In the genomic region with DNA sequence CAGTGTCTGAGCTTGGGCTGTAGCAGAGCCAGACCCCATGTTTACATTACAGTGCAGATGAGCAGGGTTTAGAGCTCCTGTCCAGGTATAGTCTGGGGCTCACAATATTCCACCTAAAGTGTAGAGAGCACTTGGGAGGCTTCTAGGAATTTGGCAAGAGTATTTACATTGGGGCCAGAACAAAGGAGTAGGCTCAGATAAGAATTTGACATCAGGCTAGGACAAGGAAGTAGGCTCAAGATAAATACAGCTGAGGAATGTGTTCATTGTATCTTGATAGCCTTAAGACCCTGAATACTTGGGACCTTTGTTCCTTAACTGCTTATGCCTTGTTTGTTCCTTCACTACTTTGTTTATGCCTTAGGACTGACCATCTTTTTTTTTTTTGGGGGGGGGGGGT, we compare ENCODE assay signal across 30 mouse cellular contexts. TPM values are rescaled to one million over a fixed set of nuclear protein-coding genes. Genes with fewer than 3 reads are reported as not detected.
A peak's percentile ranks its signal among the peaks of the same experiment; 100 is the strongest.
DNase-seq lines count a peak whose midpoint lies in the region; ATAC-seq and TF ChIP-seq lines count a peak whose summit lies in the region.
"Had no signal": no experiment of that assay in that cellular context is flagged by ENCODE, and none has a peak within 500 bp of the region (broad histone marks: within the 10 kb centered on the region; RNA-seq: fewer than 3 reads in every experiment).

No protein-coding gene starts in this region.

- H3K27me3 ChIP-seq in liver, embryonic 15.5 days: no peaks in the 10 kb centered on the region
- no peaks in the 10 kb centered on the region for H3K27me3 ChIP-seq in liver, embryonic 11.5 days (replicated peaks; ENCODE audit: control insufficient read depth, insufficient read depth, low read length)
- no peaks in the 10 kb centered on the region for H3K27me3 ChIP-seq in midbrain, embryonic 11.5 days (ENCODE audit: control insufficient read depth, insufficient read depth, low read length)
- H3K27me3 ChIP-seq in midbrain, embryonic 10.5 days (ENCODE audit: low read depth, poor library complexity, severe bottlenecking): no peaks in the 10 kb centered on the region
- H3K27me3 ChIP-seq in intestine, embryonic 16.5 days (replicated peaks; ENCODE audit: control insufficient read depth, insufficient read depth, low read length): no peaks in the 10 kb centered on the region
- no peaks in the 10 kb centered on the region for H3K27me3 ChIP-seq in midbrain, postnatal 0 days (ENCODE audit: insufficient read depth, low read length)
- H3K27me3 ChIP-seq: embryonic facial prominence, embryonic 13.5 days; forebrain, embryonic 15.5 days; heart, embryonic 15.5 days; kidney, embryonic 15.5 days; megakaryocyte, embryonic 14.5 days; neural tube, embryonic 15.5 days; stomach, embryonic 15.5 days had no signal

- no peak overlapping the region for H3K9ac ChIP-seq in liver, embryonic 15.5 days
- no peak overlapping the region for H3K9ac ChIP-seq in liver, embryonic 11.5 days (ENCODE audit: low read depth, low read length)
- no peak overlapping the region for H3K9ac ChIP-seq in midbrain, embryonic 11.5 days (ENCODE audit: low read length)
- no peak overlapping the region for H3K9ac ChIP-seq in intestine, embryonic 16.5 days (ENCODE audit: low read depth, low read length)
- H3K9ac ChIP-seq in midbrain, postnatal 0 days (replicated peaks; ENCODE audit: low read length, poor library complexity, severe bottlenecking): no peak overlapping the region
- H3K9ac ChIP-seq: embryonic facial prominence, embryonic 13.5 days; forebrain, embryonic 15.5 days; heart, embryonic 15.5 days; kidney, embryonic 15.5 days; neural tube, embryonic 15.5 days; stomach, embryonic 15.5 days had no signal

- peaks cover 56% of the 10 kb centered on the region for H3K36me3 ChIP-seq in liver, embryonic 15.5 days (replicated peaks)
- H3K36me3 ChIP-seq in liver, embryonic 11.5 days (ENCODE audit: control insufficient read depth, insufficient read depth, low read length): peaks cover 19% of the 10 kb centered on the region
- H3K36me3 ChIP-seq in midbrain, embryonic 11.5 days (ENCODE audit: control insufficient read depth, insufficient read depth, low read length): no peaks in the 10 kb centered on the region
- peaks cover 20% of the 10 kb centered on the region for H3K36me3 ChIP-seq in midbrain, embryonic 10.5 days
- H3K36me3 ChIP-seq in intestine, embryonic 16.5 days (ENCODE audit: control insufficient read depth, insufficient read depth, low read length): peaks cover 6% of the 10 kb centered on the region; the same call in 1 of the 2 replicates
- H3K36me3 ChIP-seq in midbrain, postnatal 0 days (ENCODE audit: insufficient read depth, low read length): peaks cover 3% of the 10 kb centered on the region; the same call in 1 of the 2 replicates
- H3K36me3 ChIP-seq: forebrain, embryonic 15.5 days; neural tube, embryonic 15.5 days had no signal

- H3K4me3 ChIP-seq in liver, embryonic 15.5 days (replicated peaks): no peak overlapping the region
- no peak overlapping the region for H3K4me3 ChIP-seq in liver, embryonic 11.5 days (ENCODE audit: low read depth, low read length)
- H3K4me3 ChIP-seq in midbrain, embryonic 11.5 days (ENCODE audit: low read depth, low read length): no peak overlapping the region
- H3K4me3 ChIP-seq in midbrain, embryonic 10.5 days: no peak overlapping the region
- no peak overlapping the region for H3K4me3 ChIP-seq in intestine, embryonic 16.5 days (ENCODE audit: low read length)
- H3K4me3 ChIP-seq in midbrain, postnatal 0 days (ENCODE audit: low read depth, low read length): no peak overlapping the region
- H3K4me3 ChIP-seq: embryonic facial prominence, embryonic 13.5 days; forebrain, embryonic 10.5 days; forebrain, embryonic 15.5 days; heart, embryonic 10.5 days; heart, embryonic 15.5 days; kidney, embryonic 15.5 days; megakaryocyte, embryonic 14.5 days; neural tube, embryonic 15.5 days; stomach, embryonic 15.5 days had no signal

- no peak for ATAC-seq in liver, embryonic 15.5 days (ENCODE audit: insufficient read depth)
- ATAC-seq in liver, embryonic 11.5 days (replicated peaks; ENCODE audit: low FRiP score): no peak
- no peak for ATAC-seq in midbrain, embryonic 11.5 days (ENCODE audit: low FRiP score)
- ATAC-seq in intestine, embryonic 16.5 days: peak; percentile 49
- no peak for ATAC-seq in midbrain, postnatal 0 days (ENCODE audit: low FRiP score)
- ATAC-seq: CD4-positive, CD25-positive, alpha-beta regulatory T cell, adult 4 months; forebrain, embryonic 15.5 days; hindbrain, postnatal 0 days had no signal

- no peak overlapping the region for H3K4me2 ChIP-seq in liver, embryonic 15.5 days
- no peak overlapping the region for H3K4me2 ChIP-seq in liver, embryonic 11.5 days
- H3K4me2 ChIP-seq in midbrain, embryonic 11.5 days: no peak overlapping the region
- no peak overlapping the region for H3K4me2 ChIP-seq in intestine, embryonic 16.5 days (ENCODE audit: low read depth, low read length)
- no peak overlapping the region for H3K4me2 ChIP-seq in midbrain, postnatal 0 days (ENCODE audit: low read depth, low read length, poor library complexity, severe bottlenecking)
- H3K4me2 ChIP-seq: embryonic facial prominence, embryonic 13.5 days; forebrain, embryonic 15.5 days; heart, embryonic 15.5 days; kidney, embryonic 15.5 days; neural tube, embryonic 15.5 days; stomach, embryonic 15.5 days had no signal

- H3K27ac ChIP-seq in liver, embryonic 15.5 days (replicated peaks): 0 out of 2 replicates have a peak overlapping the region, but pooled peaks have one; percentile 3
- no peak overlapping the region for H3K27ac ChIP-seq in liver, embryonic 11.5 days (ENCODE audit: low read depth, low read length)
- H3K27ac ChIP-seq in midbrain, embryonic 11.5 days (ENCODE audit: low read depth, low read length): no peak overlapping the region
- H3K27ac ChIP-seq in midbrain, embryonic 10.5 days (replicated peaks): no peak overlapping the region
- peak overlapping the region; percentile 27; the same call in 1 of the 2 replicates for H3K27ac ChIP-seq in intestine, embryonic 16.5 days (ENCODE audit: low read length)
- no peak overlapping the region for H3K27ac ChIP-seq in midbrain, postnatal 0 days (ENCODE audit: low read depth, low read length)
- H3K27ac ChIP-seq: embryonic facial prominence, embryonic 13.5 days; forebrain, embryonic 10.5 days; forebrain, embryonic 15.5 days; heart, embryonic 10.5 days; heart, embryonic 15.5 days; hindbrain, postnatal 0 days; kidney, embryonic 15.5 days; neural tube, embryonic 15.5 days; stomach, embryonic 15.5 days had no signal

- peaks cover 60% of the 10 kb centered on the region for H3K4me1 ChIP-seq in liver, embryonic 15.5 days (replicated peaks)
- H3K4me1 ChIP-seq in liver, embryonic 11.5 days (replicated peaks; ENCODE audit: control insufficient read depth, insufficient read depth, low read length): peaks cover 29% of the 10 kb centered on the region
- H3K4me1 ChIP-seq in midbrain, embryonic 11.5 days (ENCODE audit: control insufficient read depth, insufficient read depth, low read length): no peaks in the 10 kb centered on the region
- no peaks in the 10 kb centered on the region for H3K4me1 ChIP-seq in midbrain, embryonic 10.5 days
- H3K4me1 ChIP-seq in intestine, embryonic 16.5 days (ENCODE audit: control insufficient read depth, insufficient read depth, low read length): peaks cover 8% of the 10 kb centered on the region
- no peaks in the 10 kb centered on the region for H3K4me1 ChIP-seq in midbrain, postnatal 0 days (ENCODE audit: insufficient read depth, low read length)
- H3K4me1 ChIP-seq: embryonic facial prominence, embryonic 13.5 days; forebrain, embryonic 10.5 days; forebrain, embryonic 15.5 days; kidney, embryonic 15.5 days; neural tube, embryonic 15.5 days; stomach, embryonic 15.5 days had no signal

- H3K9me3 ChIP-seq in liver, embryonic 15.5 days (replicated peaks): no peaks in the 10 kb centered on the region
- no peaks in the 10 kb centered on the region for H3K9me3 ChIP-seq in liver, embryonic 11.5 days (ENCODE audit: control insufficient read depth, low read length)
- no peaks in the 10 kb centered on the region for H3K9me3 ChIP-seq in midbrain, embryonic 11.5 days (ENCODE audit: control insufficient read depth, low read length)
- H3K9me3 ChIP-seq in midbrain, embryonic 10.5 days (replicated peaks): no peaks in the 10 kb centered on the region
- no peaks in the 10 kb centered on the region for H3K9me3 ChIP-seq in intestine, embryonic 16.5 days (ENCODE audit: control insufficient read depth, low read length)
- H3K9me3 ChIP-seq in midbrain, postnatal 0 days (ENCODE audit: low read length): no peaks in the 10 kb centered on the region
- H3K9me3 ChIP-seq: embryonic facial prominence, embryonic 13.5 days; forebrain, embryonic 10.5 days; forebrain, embryonic 15.5 days; heart, embryonic 10.5 days; heart, embryonic 15.5 days; kidney, embryonic 15.5 days; megakaryocyte, embryonic 14.5 days; neural tube, embryonic 15.5 days; stomach, embryonic 15.5 days had no signal

- no peak for TF ChIP-seq CTCF in midbrain, postnatal 0 days (IDR thresholded peaks at IDR 0.05)

- DNase-seq in liver, embryonic 11.5 days (ENCODE audit: low spot score): no peak
- DNase-seq in midbrain, embryonic 11.5 days (ENCODE audit: low spot score, missing footprints): peak; percentile 65
- DNase-seq in midbrain, embryonic 10.5 days (ENCODE audit: low spot score): no peak
- DNase-seq in urinary bladder, postnatal 4 days (ENCODE audit: low spot score in 2 of 2): no peak
- DNase-seq in midbrain, postnatal 0 days (ENCODE audit: low spot score): no peak
- DNase-seq: adrenal gland, postnatal 10 days; cerebellum, adult 9-10 months; gastrocnemius, postnatal 25 days; kidney, adult 18-20 months; kidney, postnatal 25 days; layer of hippocampus, postnatal 36 days; left cerebral cortex, postnatal 4 days; lung, postnatal 4 days; midbrain, embryonic 14.5 days; retina, postnatal 1 day; right cerebral cortex, postnatal 14 days; thymus, postnatal 14 days had no signal

RNA-seq across cellular contexts. Expression of a gene that starts 24.0 kb away (rescaled TPM):
- polyA plus RNA-seq in liver, embryonic 15.5 days (2015; fragmentation: Nextera tagmentation; extraction: Ambion mirVana): 15.4 TPM in 2 replicates
- 26.3 and 26.7 TPM in 2 replicates for polyA plus RNA-seq in liver, embryonic 11.5 days (2014; fragmentation: Nextera tagmentation; extraction: Ambion mirVana)
- polyA plus RNA-seq in midbrain, embryonic 11.5 days (2014; fragmentation: Nextera tagmentation; extraction: Ambion mirVana): 36.1 and 37.9 TPM in 2 replicates
- 29.2 and 32.8 TPM in 2 replicates for polyA plus RNA-seq in midbrain, embryonic 10.5 days (2016; fragmentation: Nextera tagmentation; extraction: Ambion mirVana)
- polyA plus RNA-seq in intestine, embryonic 16.5 days (2015; fragmentation: Nextera tagmentation; extraction: Ambion mirVana): 77.9 and 86.6 TPM in 2 replicates
- total RNA-seq in midbrain, postnatal 0 days (2014; rRNA removed): 41.8 and 44.0 TPM in 2 replicates
- polyA plus RNA-seq in midbrain, postnatal 0 days (2015; fragmentation: Nextera tagmentation; extraction: Ambion mirVana): 36.4 and 36.8 TPM in 2 replicates

Comparison
In these comparisons a context has a peak if more than half of its experiments do, and no peak if none do; other contexts are left out.
1. H3K27ac ChIP-seq: peak in liver, embryonic 15.5 days (single experiment) and intestine, embryonic 16.5 days (single experiment); none in liver, embryonic 11.5 days (single experiment), midbrain, embryonic 11.5 days (single experiment), midbrain, embryonic 10.5 days (single experiment) and midbrain, postnatal 0 days (single experiment).